Comparison of ENCODE assay signal across 8 mouse cellular contexts in the genomic region with DNA sequence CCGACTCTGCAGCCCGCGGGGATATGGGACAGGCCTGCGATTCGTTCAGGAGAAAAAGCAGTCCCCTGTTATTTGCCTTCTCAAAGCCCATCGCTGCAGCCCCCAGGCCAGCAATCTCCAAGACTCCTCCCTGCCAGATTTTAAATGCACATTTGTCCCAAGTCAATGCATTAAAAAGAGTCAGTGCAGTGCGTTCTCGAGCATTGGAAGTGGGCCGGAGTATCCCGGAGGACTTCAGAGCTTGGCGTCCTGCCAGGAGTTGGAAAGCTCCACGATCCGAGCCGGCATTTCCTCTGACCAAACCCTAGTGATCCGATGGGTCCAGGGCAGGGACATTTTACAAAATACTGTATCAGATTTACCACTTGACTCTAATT.
A peak's percentile ranks its signal among the peaks of the same experiment; 100 is the strongest.
DNase-seq lines count a peak whose midpoint lies in the region; ATAC-seq lines count a peak whose summit lies in the region.

No protein-coding gene starts in this region.

- H3K27me3 ChIP-seq in hindbrain, embryonic 16.5 days (replicated peaks; ENCODE audit: control insufficient read depth, insufficient read depth, low read length) = no peaks in the 10 kb centered on the region
- no peaks in the 10 kb centered on the region for H3K27me3 ChIP-seq in midbrain, embryonic 11.5 days (ENCODE audit: control insufficient read depth, insufficient read depth, low read length)
- H3K27me3 ChIP-seq in stomach, embryonic 14.5 days (ENCODE audit: control insufficient read depth, insufficient read depth, low read length) = no peaks in the 10 kb centered on the region

- peak; percentile 83 for ATAC-seq in hindbrain, embryonic 16.5 days
- ATAC-seq in midbrain, embryonic 11.5 days (ENCODE audit: low FRiP score) = peak; percentile 77
- ATAC-seq in stomach, embryonic 14.5 days (ENCODE audit: insufficient number of reproducible peaks, insufficient read depth, low FRiP score, low read depth) = peak; percentile 80

- WGBS in hindbrain, embryonic 16.5 days = 0% methylated on average over 15 of the region's 15 CpGs
- WGBS in midbrain, embryonic 11.5 days = under 1% methylated on average over 15 of the region's 15 CpGs
- under 1% methylated on average over 15 of the region's 15 CpGs for WGBS in stomach, embryonic 14.5 days

- no peaks in the 10 kb centered on the region for H3K36me3 ChIP-seq in hindbrain, embryonic 16.5 days (ENCODE audit: control insufficient read depth, insufficient read depth, low read length)
- H3K36me3 ChIP-seq in midbrain, embryonic 11.5 days (ENCODE audit: control insufficient read depth, insufficient read depth, low read length) = no peaks in the 10 kb centered on the region
- H3K36me3 ChIP-seq in stomach, embryonic 14.5 days (ENCODE audit: control insufficient read depth, insufficient read depth, low read length) = no peaks in the 10 kb centered on the region

- peak overlapping the region; percentile 97 for H3K4me2 ChIP-seq in hindbrain, embryonic 16.5 days (ENCODE audit: low read length)
- peak overlapping the region; percentile 95 for H3K4me2 ChIP-seq in midbrain, embryonic 11.5 days
- peak overlapping the region; percentile 100 for H3K4me2 ChIP-seq in stomach, embryonic 14.5 days (replicated peaks; ENCODE audit: low read depth, low read length)

- peak overlapping the region; percentile 95 for H3K27ac ChIP-seq in hindbrain, embryonic 16.5 days (ENCODE audit: low read depth, low read length)
- peak overlapping the region; percentile 88 for H3K27ac ChIP-seq in midbrain, embryonic 11.5 days (ENCODE audit: low read depth, low read length)
- peak overlapping the region; percentile 59; the same call in 1 of the 2 replicates for H3K27ac ChIP-seq in stomach, embryonic 14.5 days (ENCODE audit: low read length)

- intact Hi-C loops in left cerebral cortex, postnatal 25 days (cut with DNase I) = loop anchor here (1.0 kb wide), 1 partner anchor 174 kb away; a partner anchor contains a TSS

- H3K4me3 ChIP-seq in hindbrain, embryonic 16.5 days (ENCODE audit: low read length) = peak overlapping the region; percentile 67
- peak overlapping the region; percentile 51 for H3K4me3 ChIP-seq in midbrain, embryonic 11.5 days (ENCODE audit: low read depth, low read length)
- H3K4me3 ChIP-seq in stomach, embryonic 14.5 days (ENCODE audit: low read depth, low read length) = peak overlapping the region; percentile 48

- DNase-seq in adrenal gland, adult 8-10 months = peak; percentile 19
- DNase-seq in cerebellum, postnatal 36 days = peak; percentile 71 to 80
- peak; percentile 48 to 58 for DNase-seq in gastrocnemius, adult 8-10 months (ENCODE audit: low spot score in 2 of 2)
- peak; percentile 29 to 56 for DNase-seq in left cerebral cortex, postnatal 25 days (ENCODE audit: low spot score in 2 of 2)
- peak; percentile 95 for DNase-seq in midbrain, embryonic 11.5 days (ENCODE audit: low spot score, missing footprints)
- DNase-seq in thymus, postnatal 14 days = no peak

- peaks cover 11% of the 10 kb centered on the region for H3K4me1 ChIP-seq in hindbrain, embryonic 16.5 days (ENCODE audit: control insufficient read depth, insufficient read depth, low read depth, low read length)
- H3K4me1 ChIP-seq in midbrain, embryonic 11.5 days (ENCODE audit: control insufficient read depth, insufficient read depth, low read length) = peaks cover 8% of the 10 kb centered on the region
- H3K4me1 ChIP-seq in stomach, embryonic 14.5 days (ENCODE audit: control insufficient read depth, insufficient read depth, low read length) = no peaks in the 10 kb centered on the region; the same call in 1 of the 2 replicates

- H3K9me3 ChIP-seq in hindbrain, embryonic 16.5 days (ENCODE audit: control insufficient read depth, low read length) = no peaks in the 10 kb centered on the region; the same call in 1 of the 2 replicates
- peaks cover 9% of the 10 kb centered on the region; the same call in 1 of the 2 replicates for H3K9me3 ChIP-seq in midbrain, embryonic 11.5 days (ENCODE audit: control insufficient read depth, low read length)
- H3K9me3 ChIP-seq in stomach, embryonic 14.5 days (ENCODE audit: control insufficient read depth, low read depth, low read length) = no peaks in the 10 kb centered on the region

- H3K9ac ChIP-seq in hindbrain, embryonic 16.5 days (ENCODE audit: low read depth, low read length) = peak overlapping the region; percentile 88
- H3K9ac ChIP-seq in midbrain, embryonic 11.5 days (ENCODE audit: low read length) = peak overlapping the region; percentile 88
- peak overlapping the region; percentile 58 for H3K9ac ChIP-seq in stomach, embryonic 14.5 days (replicated peaks; ENCODE audit: low read depth, low read length)
